Mouse (Mus musculus): ENCODE measurements at regions not wholly inside any gene's neighbourhood (a gene's known extent, or its start where the extent isn't known, plus 50 kb on each side); places are given as distances from the start of the nearest gene placed in this dataset.

DNA sequence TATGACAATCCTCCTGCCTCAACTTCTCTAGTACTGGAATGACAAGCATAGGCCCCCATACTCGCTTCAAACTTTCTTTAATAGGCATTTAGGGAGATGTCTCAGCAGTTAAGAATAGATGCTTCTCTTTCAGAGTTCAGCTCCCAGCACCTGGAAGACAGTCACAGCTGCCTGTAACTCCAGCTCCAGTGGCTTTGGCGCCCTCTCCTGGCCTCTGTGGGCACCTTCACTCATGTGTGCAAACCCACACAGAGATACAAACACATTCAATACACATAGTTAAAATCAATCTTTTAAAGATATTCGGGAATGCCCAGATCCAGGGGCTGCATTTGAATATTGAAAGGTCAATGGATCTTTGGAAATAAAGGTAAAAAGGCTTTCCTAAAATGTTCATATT lies 140.2 kb downstream of the Chic2 start:
- Histone ChIP-seq H3K36me3 (replicated peaks; ENCODE audit: control insufficient read depth, insufficient read depth, low read length) (no peaks in the 10 kb centered on the region), H3K4me3 (ENCODE audit: low read depth, low read length) (no peak overlapping the region), H3K9ac (replicated peaks; ENCODE audit: low read depth, low read length) (no peak overlapping the region), H3K9me3 (replicated peaks; ENCODE audit: control insufficient read depth, low read length) (0 out of 2 replicates have a peak, but pooled peaks cover 7% of the 10 kb centered on the region), H3K4me2 (ENCODE audit: low read depth, low read length) (no peak overlapping the region), H3K27me3 (ENCODE audit: control insufficient read depth, insufficient read depth, low read length) (no peaks in the 10 kb centered on the region), H3K27ac (ENCODE audit: low read depth) (no peak overlapping the region), H3K4me1 (ENCODE audit: control insufficient read depth, insufficient read depth) (peaks cover 9% of the 10 kb centered on the region; the same call in 1 of the 2 replicates)
- 85% methylated on average over 3 of the region's 3 CpGs for WGBS
- no peak for ATAC-seq (ENCODE audit: insufficient read depth, low read depth)
- DNase-seq (ENCODE audit: low spot score): no peak
- no peak for TF ChIP-seq CTCF (IDR thresholded peaks at IDR 0.05; ENCODE audit: low read depth)
- no peak for TF ChIP-seq EP300 (IDR thresholded peaks at IDR 0.05; ENCODE audit: low read depth)

- DNase-seq (ENCODE audit: low spot score): no peak
- H3K4me2 ChIP-seq (ENCODE audit: low read depth, low read length): no peak overlapping the region
- no peak for ATAC-seq (ENCODE audit: insufficient read depth, low read depth)
- no peaks in the 10 kb centered on the region for H3K36me3 ChIP-seq (replicated peaks; ENCODE audit: control insufficient read depth, insufficient read depth, low read length)
- H3K4me1 ChIP-seq (ENCODE audit: control insufficient read depth, insufficient read depth): peaks cover 9% of the 10 kb centered on the region; the same call in 1 of the 2 replicates
- no peaks in the 10 kb centered on the region for H3K27me3 ChIP-seq (ENCODE audit: control insufficient read depth, insufficient read depth, low read length)
- no peak overlapping the region for H3K9ac ChIP-seq (replicated peaks; ENCODE audit: low read depth, low read length)
- TF ChIP-seq EP300 (IDR thresholded peaks at IDR 0.05; ENCODE audit: low read depth) (no peak), CTCF (IDR thresholded peaks at IDR 0.05; ENCODE audit: low read depth) (no peak)
- 0 out of 2 replicates have a peak, but pooled peaks cover 7% of the 10 kb centered on the region for H3K9me3 ChIP-seq (replicated peaks; ENCODE audit: control insufficient read depth, low read length)
- 74% methylated on average over 6 of the region's 6 CpGs for WGBS
- no peak overlapping the region for H3K27ac ChIP-seq (ENCODE audit: low read depth)
- H3K4me3 ChIP-seq (ENCODE audit: low read depth, low read length): no peak overlapping the region
These were observed 140.9 kb downstream of the Chic2 start for GRCm38 (mm10) chr5:74903711-74904110.

GRCm38 (mm10) chr5:74897133-74897532 lies 147.4 kb downstream of the Chic2 start:
- no peak overlapping the region for H3K4me2 ChIP-seq (ENCODE audit: low read depth, low read length)
- DNase-seq (ENCODE audit: low spot score) (no peak), ATAC-seq (ENCODE audit: insufficient read depth, low read depth) (no peak)
- no peaks in the 10 kb centered on the region for H3K9me3 ChIP-seq (replicated peaks; ENCODE audit: control insufficient read depth, low read length)
- TF ChIP-seq CTCF (IDR thresholded peaks at IDR 0.05; ENCODE audit: low read depth) (no peak), EP300 (IDR thresholded peaks at IDR 0.05; ENCODE audit: low read depth) (no peak)
- H3K27ac ChIP-seq (ENCODE audit: low read depth): no peak overlapping the region
- no peak overlapping the region for H3K9ac ChIP-seq (replicated peaks; ENCODE audit: low read depth, low read length)
- 75% methylated on average over 8 of the region's 8 CpGs for WGBS
- H3K27me3 ChIP-seq (ENCODE audit: control insufficient read depth, insufficient read depth, low read length): no peaks in the 10 kb centered on the region
- H3K4me3 ChIP-seq (ENCODE audit: low read depth, low read length): no peak overlapping the region
- H3K36me3 ChIP-seq (replicated peaks; ENCODE audit: control insufficient read depth, insufficient read depth, low read length): no peaks in the 10 kb centered on the region
- no peaks in the 10 kb centered on the region for H3K4me1 ChIP-seq (ENCODE audit: control insufficient read depth, insufficient read depth)

- no peak overlapping the region for H3K4me2 ChIP-seq (ENCODE audit: low read depth, low read length)
- no peaks in the 10 kb centered on the region for H3K4me1 ChIP-seq (ENCODE audit: control insufficient read depth, insufficient read depth)
- H3K27me3 ChIP-seq (ENCODE audit: control insufficient read depth, insufficient read depth, low read length): no peaks in the 10 kb centered on the region
- no peak for TF ChIP-seq CTCF (IDR thresholded peaks at IDR 0.05; ENCODE audit: low read depth)
- TF ChIP-seq EP300 (IDR thresholded peaks at IDR 0.05; ENCODE audit: low read depth): no peak
- H3K36me3 ChIP-seq (replicated peaks; ENCODE audit: control insufficient read depth, insufficient read depth, low read length): no peaks in the 10 kb centered on the region
- H3K9me3 ChIP-seq (replicated peaks; ENCODE audit: control insufficient read depth, low read length): no peaks in the 10 kb centered on the region
- H3K9ac ChIP-seq (replicated peaks; ENCODE audit: low read depth, low read length): no peak overlapping the region
- WGBS: 69% methylated on average over 5 of the region's 5 CpGs
- no peak for DNase-seq (ENCODE audit: low spot score)
- H3K27ac ChIP-seq (ENCODE audit: low read depth): no peak overlapping the region
- no peak for ATAC-seq (ENCODE audit: insufficient read depth, low read depth)
- no peak overlapping the region for H3K4me3 ChIP-seq (ENCODE audit: low read depth, low read length)
These were observed 151.3 kb downstream of the Chic2 start for GRCm38 (mm10) chr5:74893276-74893675.

DNA sequence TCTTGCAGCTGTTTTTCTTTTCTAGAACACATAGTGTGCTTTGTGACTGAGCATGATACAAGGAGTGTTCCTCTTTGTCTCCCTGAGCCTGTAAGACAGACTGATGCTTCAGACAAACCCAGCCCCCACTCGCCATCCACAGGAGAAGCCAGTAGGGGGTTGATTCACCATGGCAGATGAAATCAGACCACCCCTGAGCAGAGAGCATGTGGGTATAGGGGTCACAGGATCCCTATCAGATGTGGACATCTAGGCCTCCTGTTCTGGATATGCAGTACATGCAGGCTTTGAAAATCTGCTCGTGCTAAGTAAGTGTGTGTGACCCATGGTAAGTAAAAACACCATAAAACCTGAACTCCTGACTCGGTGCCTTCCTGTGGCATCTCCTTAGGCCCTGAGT lies 153.0 kb downstream of the Chic2 start:
- TF ChIP-seq CTCF (IDR thresholded peaks at IDR 0.05; ENCODE audit: low read depth): no peak
- TF ChIP-seq EP300 (IDR thresholded peaks at IDR 0.05; ENCODE audit: low read depth): no peak
- Histone ChIP-seq H3K27me3 (ENCODE audit: control insufficient read depth, insufficient read depth, low read length) (no peaks in the 10 kb centered on the region), H3K27ac (ENCODE audit: low read depth) (no peak overlapping the region), H3K4me1 (ENCODE audit: control insufficient read depth, insufficient read depth) (no peaks in the 10 kb centered on the region), H3K9me3 (replicated peaks; ENCODE audit: control insufficient read depth, low read length) (no peaks in the 10 kb centered on the region), H3K4me3 (ENCODE audit: low read depth, low read length) (no peak overlapping the region), H3K36me3 (replicated peaks; ENCODE audit: control insufficient read depth, insufficient read depth, low read length) (no peaks in the 10 kb centered on the region), H3K9ac (replicated peaks; ENCODE audit: low read depth, low read length) (no peak overlapping the region), H3K4me2 (ENCODE audit: low read depth, low read length) (no peak overlapping the region)
- no peak for ATAC-seq (ENCODE audit: insufficient read depth, low read depth)
- WGBS: 66% methylated on average over 3 of the region's 3 CpGs
- no peak for DNase-seq (ENCODE audit: low spot score)

DNA sequence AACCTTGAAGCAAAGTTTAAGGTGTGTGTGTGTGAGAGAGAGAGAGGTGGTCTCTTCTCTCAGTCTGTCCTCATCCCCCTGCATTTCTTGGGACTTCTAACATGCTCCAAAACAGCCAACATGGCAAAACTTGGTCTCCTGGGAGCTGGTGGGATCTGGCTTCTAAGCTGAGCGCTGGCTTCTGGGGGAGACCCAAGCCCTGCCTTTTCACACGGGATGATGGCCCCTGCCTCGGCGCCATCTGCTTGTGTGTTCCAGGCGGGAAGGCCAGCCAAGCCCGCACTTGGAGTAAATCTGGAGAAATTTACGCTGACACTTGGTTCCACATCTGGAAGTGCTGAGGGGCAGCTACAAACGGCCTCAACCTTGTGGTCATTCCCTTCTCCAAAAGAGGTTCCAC lies 155.6 kb downstream of the Chic2 start:
- Histone ChIP-seq H3K9me3 (replicated peaks; ENCODE audit: control insufficient read depth, low read length) (no peaks in the 10 kb centered on the region), H3K27ac (ENCODE audit: low read depth) (no peak overlapping the region), H3K9ac (replicated peaks; ENCODE audit: low read depth, low read length) (no peak overlapping the region), H3K27me3 (ENCODE audit: control insufficient read depth, insufficient read depth, low read length) (no peaks in the 10 kb centered on the region), H3K36me3 (replicated peaks; ENCODE audit: control insufficient read depth, insufficient read depth, low read length) (no peaks in the 10 kb centered on the region), H3K4me3 (ENCODE audit: low read depth, low read length) (no peak overlapping the region), H3K4me2 (ENCODE audit: low read depth, low read length) (no peak overlapping the region), H3K4me1 (ENCODE audit: control insufficient read depth, insufficient read depth) (no peaks in the 10 kb centered on the region)
- DNase-seq (ENCODE audit: low spot score) (no peak), ATAC-seq (ENCODE audit: insufficient read depth, low read depth) (no peak)
- WGBS: 76% methylated on average over 8 of the region's 8 CpGs
- no peak for TF ChIP-seq EP300 (IDR thresholded peaks at IDR 0.05; ENCODE audit: low read depth)
- no peak for TF ChIP-seq CTCF (IDR thresholded peaks at IDR 0.05; ENCODE audit: low read depth)

Data from heart, postnatal 0 days (tissue).